Mouse (Mus musculus): ENCODE measurements around the gene Ifi27l2a. TPM values are rescaled to one million over a fixed set of nuclear protein-coding genes. Genes with fewer than 3 reads are reported as not detected.

Ifi27l2a gene
- polyA plus RNA-seq, 1 experiment from 2014 or later, result 15.4 TPM

GRCm38 (mm10) chr12:103396751-103397150 lies 46.7 kb downstream of the Ifi27l2a start:
- Histone ChIP-seq H3K27me3 (replicated peaks; ENCODE audit: control insufficient read depth, insufficient read depth, low read length) (no peaks in the 10 kb centered on the region), H3K4me2 (ENCODE audit: low read depth, low read length) (no peak overlapping the region), H3K27ac (ENCODE audit: low read length) (no peak overlapping the region), H3K4me1 (ENCODE audit: control insufficient read depth, insufficient read depth, low read length) (peaks cover 6% of the 10 kb centered on the region; the same call in 1 of the 2 replicates), H3K9me3 (ENCODE audit: control insufficient read depth, low read length) (no peaks in the 10 kb centered on the region), H3K36me3 (ENCODE audit: control insufficient read depth, insufficient read depth, low read length) (no peaks in the 10 kb centered on the region), H3K4me3 (ENCODE audit: low read length) (no peak overlapping the region), H3K9ac (ENCODE audit: low read depth, low read length) (no peak overlapping the region)
- WGBS, result 75% methylated on average over 7 of the region's 7 CpGs
- no peak for ATAC-seq

- H3K4me1 ChIP-seq (ENCODE audit: control insufficient read depth, insufficient read depth, low read length), result peaks cover 6% of the 10 kb centered on the region; the same call in 1 of the 2 replicates
- WGBS, result 66% methylated on average over 12 of the region's 12 CpGs
- H3K9me3 ChIP-seq (ENCODE audit: control insufficient read depth, low read length), result no peaks in the 10 kb centered on the region
- no peak for ATAC-seq
- no peak overlapping the region for H3K27ac ChIP-seq (ENCODE audit: low read length)
- H3K36me3 ChIP-seq (ENCODE audit: control insufficient read depth, insufficient read depth, low read length), result no peaks in the 10 kb centered on the region
- H3K4me3 ChIP-seq (ENCODE audit: low read length), result no peak overlapping the region
- H3K9ac ChIP-seq (ENCODE audit: low read depth, low read length), result no peak overlapping the region
- no peak overlapping the region for H3K4me2 ChIP-seq (ENCODE audit: low read depth, low read length)
- no peaks in the 10 kb centered on the region for H3K27me3 ChIP-seq (replicated peaks; ENCODE audit: control insufficient read depth, insufficient read depth, low read length)
These were observed 47.8 kb downstream of the Ifi27l2a start for GRCm38 (mm10) chr12:103395486-103396275.

GRCm38 (mm10) chr12:103393528-103393927 lies 50.0 kb downstream of the Ifi27l2a start:
- Histone ChIP-seq H3K36me3 (ENCODE audit: control insufficient read depth, insufficient read depth, low read length) (no peaks in the 10 kb centered on the region), H3K9me3 (ENCODE audit: control insufficient read depth, low read length) (no peaks in the 10 kb centered on the region), H3K4me3 (ENCODE audit: low read length) (no peak overlapping the region), H3K9ac (ENCODE audit: low read depth, low read length) (no peak overlapping the region), H3K4me1 (ENCODE audit: control insufficient read depth, insufficient read depth, low read length) (peaks cover 10% of the 10 kb centered on the region), H3K4me2 (ENCODE audit: low read depth, low read length) (no peak overlapping the region), H3K27ac (ENCODE audit: low read length) (no peak overlapping the region), H3K27me3 (replicated peaks; ENCODE audit: control insufficient read depth, insufficient read depth, low read length) (no peaks in the 10 kb centered on the region)
- WGBS, result 33% methylated on average over 6 of the region's 6 CpGs
- peak; percentile 63 for ATAC-seq

Other genes starting within 250 kb of the Ifi27l2a start
- 0.65 and 0.76 TPM in 2 replicates for gene Prima1, start 201.5 kb downstream of the Ifi27l2a start, polyA plus RNA-seq (2015; fragmentation: Nextera tagmentation; extraction: Ambion mirVana)
- gene Fam181a, start 132.7 kb downstream of the Ifi27l2a start, polyA plus RNA-seq (2015; fragmentation: Nextera tagmentation; extraction: Ambion mirVana), result not detected in 2 replicates
- 22.5 and 23.6 TPM in 2 replicates for gene Asb2, start 87.7 kb downstream of the Ifi27l2a start, polyA plus RNA-seq (2015; fragmentation: Nextera tagmentation; extraction: Ambion mirVana)
- gene Otub2, start 55.0 kb downstream of the Ifi27l2a start, polyA plus RNA-seq (2015; fragmentation: Nextera tagmentation; extraction: Ambion mirVana), result 5.5 and 5.6 TPM in 2 replicates
- gene 9330161L09Rik, start 35.9 kb downstream of the Ifi27l2a start, polyA plus RNA-seq (2015; fragmentation: Nextera tagmentation; extraction: Ambion mirVana), result 0.13 TPM in 1 of 2 replicates, not detected in the other
- gene Ddx24, start 17.9 kb downstream of the Ifi27l2a start, polyA plus RNA-seq (2015; fragmentation: Nextera tagmentation; extraction: Ambion mirVana), result 68.2 and 85.0 TPM in 2 replicates
- gene Ifi27, start 9.5 kb downstream of the Ifi27l2a start, polyA plus RNA-seq (2015; fragmentation: Nextera tagmentation; extraction: Ambion mirVana), result 40.8 and 45.4 TPM in 2 replicates
- 66.6 and 78.2 TPM in 2 replicates for gene Ifi27l2b, start 13.5 kb upstream of the Ifi27l2a start, polyA plus RNA-seq (2015; fragmentation: Nextera tagmentation; extraction: Ambion mirVana)
- 0.76 TPM in 2 replicates for gene Ppp4r4, start 88.6 kb upstream of the Ifi27l2a start, polyA plus RNA-seq (2015; fragmentation: Nextera tagmentation; extraction: Ambion mirVana)
- 1.3 and 1.9 TPM in 2 replicates for gene Serpina10, start 187.8 kb upstream of the Ifi27l2a start, polyA plus RNA-seq (2015; fragmentation: Nextera tagmentation; extraction: Ambion mirVana)
- 53.8 and 90.3 TPM in 2 replicates for gene Serpina6, start 213.5 kb upstream of the Ifi27l2a start, polyA plus RNA-seq (2015; fragmentation: Nextera tagmentation; extraction: Ambion mirVana)
- gene Serpina16, start 232.5 kb upstream of the Ifi27l2a start, polyA plus RNA-seq (2015; fragmentation: Nextera tagmentation; extraction: Ambion mirVana), result 0.09 and 0.31 TPM in 2 replicates

Measured in intestine, embryonic 16.5 days (tissue).